Mouse (Mus musculus): Measurements from ENCODE around the gene Adam15. TPM values are rescaled to one million over a fixed set of nuclear protein-coding genes. Genes with fewer than 3 reads are reported as not detected.

Adam15 gene
- total and polyA plus RNA-seq, 2 experiments from 2014 or later, result 53.3 to 56.4 TPM

DNA sequence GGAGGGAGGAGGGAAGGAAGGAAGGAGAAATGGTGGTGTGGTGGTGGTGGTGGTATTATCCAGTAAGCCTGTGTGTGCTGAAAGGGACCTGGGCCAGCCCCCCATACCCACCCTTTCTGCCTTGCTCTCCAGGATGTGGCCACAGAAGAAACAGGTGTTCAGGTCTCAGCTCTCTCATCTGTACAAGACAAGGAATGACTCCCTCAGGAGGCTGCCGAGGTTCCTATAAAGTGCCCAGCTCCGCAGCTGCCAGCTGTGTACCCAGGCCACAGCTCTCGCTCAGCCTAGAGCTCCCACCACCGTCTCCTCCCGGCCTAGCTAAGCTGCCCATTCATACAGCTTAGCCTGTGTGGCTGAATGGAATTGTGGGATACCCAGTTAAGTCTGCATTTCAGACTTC is 57.5 kb downstream of the Adam15 start:
- Histone ChIP-seq H3K4me2 (ENCODE audit: low read depth) (no peak overlapping the region), H3K4me1 (ENCODE audit: insufficient read depth) (no peaks in the 10 kb centered on the region), H3K4me3 (ENCODE audit: low read depth, low read length) (no peak overlapping the region), H3K27me3 (ENCODE audit: insufficient read depth, low read length) (no peaks in the 10 kb centered on the region), H3K36me3 (ENCODE audit: insufficient read depth) (no peaks in the 10 kb centered on the region), H3K27ac (ENCODE audit: low read depth, low read length) (no peak overlapping the region), H3K9ac (no peak overlapping the region), H3K9me3 (ENCODE audit: low read length) (no peaks in the 10 kb centered on the region)
- WGBS, result 69% methylated on average over 5 of the region's 5 CpGs
- ATAC-seq (no peak), DNase-seq (no peak)
- no peak for TF ChIP-seq CTCF (IDR thresholded peaks at IDR 0.05; ENCODE audit: low read depth)

DNA sequence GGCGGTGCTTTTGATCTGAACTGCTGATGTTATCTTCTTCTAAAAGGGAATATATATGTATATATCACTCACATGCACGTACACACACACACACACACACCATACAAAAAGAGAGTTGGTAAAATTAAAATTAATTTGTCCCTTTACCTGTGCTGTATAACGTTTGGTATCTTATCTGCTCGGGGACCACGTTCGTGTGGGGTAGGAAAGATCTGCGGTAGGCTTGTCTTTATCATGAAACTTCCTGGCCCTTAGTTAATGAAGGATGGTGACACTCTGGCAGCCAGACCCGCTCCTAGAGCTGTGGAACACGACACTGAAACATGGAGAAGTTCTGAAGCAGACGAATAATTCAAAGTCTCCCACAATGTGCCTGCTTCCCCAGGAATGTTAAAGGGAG is 57.9 kb downstream of the Adam15 start:
- H3K4me2 ChIP-seq (ENCODE audit: low read depth), result no peak overlapping the region
- TF ChIP-seq CTCF (IDR thresholded peaks at IDR 0.05; ENCODE audit: low read depth), result no peak
- no peaks in the 10 kb centered on the region for H3K36me3 ChIP-seq (ENCODE audit: insufficient read depth)
- H3K4me1 ChIP-seq (ENCODE audit: insufficient read depth), result no peaks in the 10 kb centered on the region
- DNase-seq, result no peak
- H3K4me3 ChIP-seq (ENCODE audit: low read depth, low read length), result no peak overlapping the region
- no peaks in the 10 kb centered on the region for H3K27me3 ChIP-seq (ENCODE audit: insufficient read depth, low read length)
- no peak overlapping the region for H3K27ac ChIP-seq (ENCODE audit: low read depth, low read length)
- H3K9me3 ChIP-seq (ENCODE audit: low read length), result no peaks in the 10 kb centered on the region
- H3K9ac ChIP-seq, result no peak overlapping the region
- 78% methylated on average over 10 of the region's 10 CpGs for WGBS
- no peak for ATAC-seq

Other genes with a start within 250 kb of the Adam15 start
- gene Gm43738, start 248.9 kb downstream of the Adam15 start, total RNA-seq (2014; rRNA removed), result not detected in 2 replicates
- not detected in 2 replicates for gene Gm43738, start 248.9 kb downstream of the Adam15 start, polyA plus RNA-seq (2015; fragmentation: Nextera tagmentation; extraction: Ambion mirVana)
- 421 and 510 TPM in 2 replicates for gene Fdps, start 248.0 kb downstream of the Adam15 start, total RNA-seq (2014; rRNA removed)
- 435 and 441 TPM in 2 replicates for gene Fdps, start 248.0 kb downstream of the Adam15 start, polyA plus RNA-seq (2015; fragmentation: Nextera tagmentation; extraction: Ambion mirVana)
- 0.08 and 0.76 TPM in 2 replicates for gene Pklr, start 213.9 kb downstream of the Adam15 start, total RNA-seq (2014; rRNA removed)
- 0.19 TPM in 1 of 2 replicates, not detected in the other for gene Pklr, start 213.9 kb downstream of the Adam15 start, polyA plus RNA-seq (2015; fragmentation: Nextera tagmentation; extraction: Ambion mirVana)
- 44.9 and 45.5 TPM in 2 replicates for gene Hcn3, start 189.8 kb downstream of the Adam15 start, total RNA-seq (2014; rRNA removed)
- 22.7 and 30.3 TPM in 2 replicates for gene Hcn3, start 189.8 kb downstream of the Adam15 start, polyA plus RNA-seq (2015; fragmentation: Nextera tagmentation; extraction: Ambion mirVana)
- 35.6 and 43.1 TPM in 2 replicates for gene Clk2, start 185.2 kb downstream of the Adam15 start, total RNA-seq (2014; rRNA removed)
- gene Clk2, start 185.2 kb downstream of the Adam15 start, polyA plus RNA-seq (2015; fragmentation: Nextera tagmentation; extraction: Ambion mirVana), result 11.2 and 12.8 TPM in 2 replicates
- 44.3 and 63.7 TPM in 2 replicates for gene Scamp3, start 172.5 kb downstream of the Adam15 start, total RNA-seq (2014; rRNA removed)
- gene Scamp3, start 172.5 kb downstream of the Adam15 start, polyA plus RNA-seq (2015; fragmentation: Nextera tagmentation; extraction: Ambion mirVana), result 116 and 124 TPM in 2 replicates
- 8.9 and 12.7 TPM in 2 replicates for gene Fam189b, start 166.9 kb downstream of the Adam15 start, total RNA-seq (2014; rRNA removed)
- 23.8 and 31.8 TPM in 2 replicates for gene Fam189b, start 166.9 kb downstream of the Adam15 start, polyA plus RNA-seq (2015; fragmentation: Nextera tagmentation; extraction: Ambion mirVana)
- 46.9 and 51.1 TPM in 2 replicates for gene Gba, start 147.1 kb downstream of the Adam15 start, total RNA-seq (2014; rRNA removed)
- 40.4 and 41.7 TPM in 2 replicates for gene Gba, start 147.1 kb downstream of the Adam15 start, polyA plus RNA-seq (2015; fragmentation: Nextera tagmentation; extraction: Ambion mirVana)
- 53.6 and 74.1 TPM in 2 replicates for gene Thbs3, start 134.8 kb downstream of the Adam15 start, total RNA-seq (2014; rRNA removed)
- 31.1 and 42.8 TPM in 2 replicates for gene Thbs3, start 134.8 kb downstream of the Adam15 start, polyA plus RNA-seq (2015; fragmentation: Nextera tagmentation; extraction: Ambion mirVana)
- gene Mtx1, start 122.9 kb downstream of the Adam15 start, total RNA-seq (2014; rRNA removed), result 142 and 167 TPM in 2 replicates
- 199 and 212 TPM in 2 replicates for gene Mtx1, start 122.9 kb downstream of the Adam15 start, polyA plus RNA-seq (2015; fragmentation: Nextera tagmentation; extraction: Ambion mirVana)
- 1.3 and 1.6 TPM in 2 replicates for gene Muc1, start 120.9 kb downstream of the Adam15 start, total RNA-seq (2014; rRNA removed)
- 0.27 and 0.35 TPM in 2 replicates for gene Muc1, start 120.9 kb downstream of the Adam15 start, polyA plus RNA-seq (2015; fragmentation: Nextera tagmentation; extraction: Ambion mirVana)
- gene Krtcap2, start 104.0 kb downstream of the Adam15 start, total RNA-seq (2014; rRNA removed), result 67.0 and 68.1 TPM in 2 replicates
- gene Krtcap2, start 104.0 kb downstream of the Adam15 start, polyA plus RNA-seq (2015; fragmentation: Nextera tagmentation; extraction: Ambion mirVana), result 221 and 244 TPM in 2 replicates
- 83.0 and 98.3 TPM in 2 replicates for gene Trim46, start 103.7 kb downstream of the Adam15 start, total RNA-seq (2014; rRNA removed)
- gene Trim46, start 103.7 kb downstream of the Adam15 start, polyA plus RNA-seq (2015; fragmentation: Nextera tagmentation; extraction: Ambion mirVana), result 56.0 and 63.5 TPM in 2 replicates
- 66.7 and 160 TPM in 2 replicates for gene Dpm3, start 90.6 kb downstream of the Adam15 start, total RNA-seq (2014; rRNA removed)
- gene Dpm3, start 90.6 kb downstream of the Adam15 start, polyA plus RNA-seq (2015; fragmentation: Nextera tagmentation; extraction: Ambion mirVana), result 74.9 and 96.8 TPM in 2 replicates
- gene Slc50a1, start 79.4 kb downstream of the Adam15 start, total RNA-seq (2014; rRNA removed), result 22.1 and 26.7 TPM in 2 replicates
- 34.8 and 36.8 TPM in 2 replicates for gene Slc50a1, start 79.4 kb downstream of the Adam15 start, polyA plus RNA-seq (2015; fragmentation: Nextera tagmentation; extraction: Ambion mirVana)
- 5.5 and 8.4 TPM in 2 replicates for gene Efna1, start 68.9 kb downstream of the Adam15 start, total RNA-seq (2014; rRNA removed)
- 10.8 and 11.1 TPM in 2 replicates for gene Efna1, start 68.9 kb downstream of the Adam15 start, polyA plus RNA-seq (2015; fragmentation: Nextera tagmentation; extraction: Ambion mirVana)
- 76.7 and 80.7 TPM in 2 replicates for gene Efna3, start 27.0 kb downstream of the Adam15 start, total RNA-seq (2014; rRNA removed)
- 68.9 and 73.8 TPM in 2 replicates for gene Efna3, start 27.0 kb downstream of the Adam15 start, polyA plus RNA-seq (2015; fragmentation: Nextera tagmentation; extraction: Ambion mirVana)
- gene Efna4, start 12.0 kb downstream of the Adam15 start, total RNA-seq (2014; rRNA removed), result 8.4 and 11.1 TPM in 2 replicates
- 7.8 and 8.1 TPM in 2 replicates for gene Efna4, start 12.0 kb downstream of the Adam15 start, polyA plus RNA-seq (2015; fragmentation: Nextera tagmentation; extraction: Ambion mirVana)
- 0.19 and 0.46 TPM in 2 replicates for gene Dcst2, start 12.0 kb upstream of the Adam15 start, total RNA-seq (2014; rRNA removed)
- 0.43 and 0.56 TPM in 2 replicates for gene Dcst2, start 12.0 kb upstream of the Adam15 start, polyA plus RNA-seq (2015; fragmentation: Nextera tagmentation; extraction: Ambion mirVana)
- gene Dcst1, start 15.3 kb upstream of the Adam15 start, total RNA-seq (2014; rRNA removed), result 0.15 TPM in 1 of 2 replicates, not detected in the other
- 0.89 and 1.3 TPM in 2 replicates for gene Dcst1, start 15.3 kb upstream of the Adam15 start, polyA plus RNA-seq (2015; fragmentation: Nextera tagmentation; extraction: Ambion mirVana)
- 2.1 and 4.9 TPM in 2 replicates for gene Zbtb7b, start 44.8 kb upstream of the Adam15 start, total RNA-seq (2014; rRNA removed)
- gene Zbtb7b, start 44.8 kb upstream of the Adam15 start, polyA plus RNA-seq (2015; fragmentation: Nextera tagmentation; extraction: Ambion mirVana), result 0.33 and 0.75 TPM in 2 replicates
- 4.2 TPM in 1 of 2 replicates, not detected in the other for gene Lenep, start 52.8 kb upstream of the Adam15 start, total RNA-seq (2014; rRNA removed)
- 0.40 TPM in 1 of 2 replicates, not detected in the other for gene Lenep, start 52.8 kb upstream of the Adam15 start, polyA plus RNA-seq (2015; fragmentation: Nextera tagmentation; extraction: Ambion mirVana)
- 25.6 and 34.9 TPM in 2 replicates for gene Flad1, start 61.9 kb upstream of the Adam15 start, total RNA-seq (2014; rRNA removed)
- gene Flad1, start 61.9 kb upstream of the Adam15 start, polyA plus RNA-seq (2015; fragmentation: Nextera tagmentation; extraction: Ambion mirVana), result 30.9 and 31.5 TPM in 2 replicates
- 24.5 and 27.3 TPM in 2 replicates for gene Cks1b, start 68.4 kb upstream of the Adam15 start, total RNA-seq (2014; rRNA removed)
- gene Cks1b, start 68.4 kb upstream of the Adam15 start, polyA plus RNA-seq (2015; fragmentation: Nextera tagmentation; extraction: Ambion mirVana), result 93.9 and 109 TPM in 2 replicates
- gene Shc1, start 68.4 kb upstream of the Adam15 start, total RNA-seq (2014; rRNA removed), result 15.8 and 19.8 TPM in 2 replicates
- 11.3 and 11.8 TPM in 2 replicates for gene Shc1, start 68.4 kb upstream of the Adam15 start, polyA plus RNA-seq (2015; fragmentation: Nextera tagmentation; extraction: Ambion mirVana)
- gene Pygo2, start 80.2 kb upstream of the Adam15 start, total RNA-seq (2014; rRNA removed), result 62.5 and 72.1 TPM in 2 replicates
- 42.5 and 43.5 TPM in 2 replicates for gene Pygo2, start 80.2 kb upstream of the Adam15 start, polyA plus RNA-seq (2015; fragmentation: Nextera tagmentation; extraction: Ambion mirVana)
- 16.9 and 21.6 TPM in 2 replicates for gene Pbxip1, start 86.7 kb upstream of the Adam15 start, total RNA-seq (2014; rRNA removed)
- 16.9 and 27.8 TPM in 2 replicates for gene Pbxip1, start 86.7 kb upstream of the Adam15 start, polyA plus RNA-seq (2015; fragmentation: Nextera tagmentation; extraction: Ambion mirVana)
- gene Pmvk, start 104.5 kb upstream of the Adam15 start, total RNA-seq (2014; rRNA removed), result 80.1 and 108 TPM in 2 replicates
- 84.3 and 96.8 TPM in 2 replicates for gene Pmvk, start 104.5 kb upstream of the Adam15 start, polyA plus RNA-seq (2015; fragmentation: Nextera tagmentation; extraction: Ambion mirVana)
- gene Kcnn3, start 170.2 kb upstream of the Adam15 start, total RNA-seq (2014; rRNA removed), result 11.5 and 13.6 TPM in 2 replicates
- 3.0 and 5.1 TPM in 2 replicates for gene Kcnn3, start 170.2 kb upstream of the Adam15 start, polyA plus RNA-seq (2015; fragmentation: Nextera tagmentation; extraction: Ambion mirVana)

Data from forebrain, postnatal 0 days (tissue).